Mouse (Mus musculus) intestine, embryonic 16.5 days (tissue): ENCODE data around the gene Tlr12. TPM values are rescaled to one million over a fixed set of nuclear protein-coding genes. Genes with fewer than 3 reads are reported as not detected.
"Not testable (repeated sequence)": the region's sequence is repeated elsewhere in the genome, so short reads cannot be mapped to it uniquely, and the experiment has no call there.

Experiments used
- ATAC-seq: fragments of 200-750 bp; cut with Nextera tagmentation; 2 replicates; pipeline ENCODE4 v1.8.0; 2017; ENCODE audit warnings: moderate TSS enrichment, moderate library complexity
- H3K27ac ChIP-seq: fragments of 300-500 bp; sonication (generic); 2 replicates; pipeline ENCODE4 v1.5.1; 2014; ENCODE audit warnings: mild to moderate bottlenecking, low read length
- H3K27me3 ChIP-seq: fragments of 300-500 bp; sonication (generic); replicated peaks from 2 replicates; pipeline ENCODE4 v1.6.1; 2014; ENCODE audit warnings: low read length, control low read depth, mixed read lengths; ENCODE audit not compliant: control insufficient read depth, insufficient read depth
- H3K36me3 ChIP-seq: fragments of 300-500 bp; sonication (generic); 2 replicates; pipeline ENCODE4 v1.6.1; 2014; ENCODE audit warnings: low read length, control low read depth; ENCODE audit not compliant: control insufficient read depth, insufficient read depth
- H3K4me1 ChIP-seq: fragments of 300-500 bp; sonication (generic); 2 replicates; pipeline ENCODE4 v1.6.1; 2014; ENCODE audit warnings: low read length, control low read depth, mixed read lengths; ENCODE audit not compliant: control insufficient read depth, insufficient read depth
- H3K4me2 ChIP-seq: fragments of 300-500 bp; sonication (generic); 2 replicates; pipeline ENCODE4 v1.6.1; 2014; ENCODE audit warnings: low read depth, low read length, control low read depth
- H3K4me3 ChIP-seq: fragments of 300-500 bp; sonication (generic); 2 replicates; pipeline ENCODE4 v1.5.1; 2014; ENCODE audit warnings: mild to moderate bottlenecking, low read length
- H3K9ac ChIP-seq: fragments of 300-500 bp; sonication (generic); 2 replicates; pipeline ENCODE4 v1.6.1; 2014; ENCODE audit warnings: low read depth, low read length
- H3K9me3 ChIP-seq: fragments of 300-500 bp; sonication (generic); 2 replicates; pipeline ENCODE4 v1.6.1; 2016; ENCODE audit warnings: low read length, control low read depth; ENCODE audit not compliant: control insufficient read depth
- WGBS: fragments of 180-500 bp; shearing (Covaris S2); extraction: QIAGEN DNeasy Blood & Tissue Kit; methylation state at CpG from one replicate; pipeline ENCODE4 v1.1.7; 2014; 5-methylcytosine and 5-hydroxymethylcytosine counted together
- polyA plus RNA-seq: library from polyadenylated mRNA; unstranded; fragments of >200 nt; fragmentation: Nextera tagmentation; extraction: Ambion mirVana; gene quantifications from 2 replicates; pipeline ENCODE4 v1.2.1, GENCODE M21; 2015

The Tlr12 gene
- polyA plus RNA-seq, result 2.2 and 2.5 TPM in 2 replicates

DNA sequence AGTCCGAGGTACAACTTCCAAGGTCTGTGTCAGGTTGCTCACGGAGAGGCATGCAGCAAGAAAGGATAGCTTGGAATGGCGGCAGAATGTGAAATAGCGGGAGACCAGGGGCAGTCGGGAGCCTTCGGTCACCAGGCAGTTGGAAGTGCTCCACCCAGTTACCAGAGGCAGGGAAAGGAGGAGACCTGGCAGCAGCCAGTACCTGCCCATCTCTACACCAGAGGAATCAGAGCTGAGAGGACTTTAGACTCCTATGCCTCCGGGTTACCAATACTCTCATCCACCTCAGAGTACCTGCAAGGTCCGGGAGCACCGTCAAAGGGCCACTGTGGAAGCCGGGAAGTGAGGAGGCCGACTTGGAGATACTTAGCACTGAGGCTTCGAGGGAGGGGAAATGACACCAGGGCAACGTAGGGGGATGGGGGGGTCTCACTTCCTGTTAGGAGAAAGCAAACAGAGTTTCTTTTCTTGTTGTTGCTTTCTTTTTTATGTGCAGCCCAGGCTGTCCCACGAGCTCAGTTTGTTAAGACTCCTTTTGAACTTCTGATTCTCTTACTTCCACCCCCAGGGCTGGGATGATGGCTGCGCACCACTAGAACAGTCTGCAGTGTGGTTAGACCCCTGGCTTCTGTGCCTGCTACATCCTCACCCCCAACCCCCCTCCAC lies at the start of gene Tlr12:
Gene Tlr12, minus strand, starts transcription at position 374 of the 666 bp plus-strand sequence.
- peak within 1 kb of the TSS; percentile 5; the same call in 1 of the 2 replicates for H3K27ac ChIP-seq
- 0 out of 2 replicates have a peak within 1 kb of the TSS, but pooled peaks have one; percentile 1 for H3K4me3 ChIP-seq
- no peaks in the 10 kb centered on the region for H3K36me3 ChIP-seq
- no peaks in the 10 kb centered on the region for H3K27me3 ChIP-seq
- peaks cover 8% of the 10 kb centered on the region; the same call in 1 of the 2 replicates for H3K4me1 ChIP-seq
- no peaks in the 10 kb centered on the region for H3K9me3 ChIP-seq
- peak within 1 kb of the TSS; percentile 29; the same call in 1 of the 2 replicates for H3K4me2 ChIP-seq
- peak within 1 kb of the TSS; percentile 1; the same call in 1 of the 2 replicates for H3K9ac ChIP-seq
- whole genome bisulfite sequencing, result 43% methylated on average over 15 of the region's 15 CpGs
- peak; percentile 71 for ATAC-seq

- not testable (repeated sequence) for H3K9ac ChIP-seq, H3K27ac ChIP-seq, H3K9me3 ChIP-seq, H3K4me3 ChIP-seq, H3K27me3 ChIP-seq, H3K4me2 ChIP-seq, H3K36me3 ChIP-seq
- WGBS, result 46% methylated on average over 4 of the region's 4 CpGs
- ATAC-seq, result peak; percentile 73
- H3K4me1 ChIP-seq, result peaks cover 22% of the 10 kb centered on the region
These were observed 48.8 kb upstream of the Tlr12 start for GRCm38 (mm10) chr4:128667195-128667594.

GRCm38 (mm10) chr4:128666362-128666761 lies 47.9 kb upstream of the Tlr12 start:
- H3K9me3 ChIP-seq, H3K27ac ChIP-seq, H3K36me3 ChIP-seq, H3K4me3 ChIP-seq, H3K4me2 ChIP-seq, H3K27me3 ChIP-seq, H3K9ac ChIP-seq: not testable (repeated sequence)
- H3K4me1 ChIP-seq, result peaks cover 22% of the 10 kb centered on the region
- WGBS, result 40% methylated on average over 7 of the region's 7 CpGs
- ATAC-seq, result peak; percentile 59; the same call in 1 of the 2 replicates

- WGBS, result 63% methylated on average over 3 of the region's 3 CpGs
- no peaks in the 10 kb centered on the region for H3K27me3 ChIP-seq
- H3K9ac ChIP-seq, result no peak overlapping the region
- no peaks in the 10 kb centered on the region for H3K36me3 ChIP-seq
- ATAC-seq, result no peak
- no peak overlapping the region for H3K4me2 ChIP-seq
- no peak overlapping the region for H3K27ac ChIP-seq
- H3K4me1 ChIP-seq, result peaks cover 13% of the 10 kb centered on the region
- H3K9me3 ChIP-seq, result no peaks in the 10 kb centered on the region
- H3K4me3 ChIP-seq, result no peak overlapping the region
These were observed 45.6 kb upstream of the Tlr12 start for GRCm38 (mm10) chr4:128664002-128664401.

DNA sequence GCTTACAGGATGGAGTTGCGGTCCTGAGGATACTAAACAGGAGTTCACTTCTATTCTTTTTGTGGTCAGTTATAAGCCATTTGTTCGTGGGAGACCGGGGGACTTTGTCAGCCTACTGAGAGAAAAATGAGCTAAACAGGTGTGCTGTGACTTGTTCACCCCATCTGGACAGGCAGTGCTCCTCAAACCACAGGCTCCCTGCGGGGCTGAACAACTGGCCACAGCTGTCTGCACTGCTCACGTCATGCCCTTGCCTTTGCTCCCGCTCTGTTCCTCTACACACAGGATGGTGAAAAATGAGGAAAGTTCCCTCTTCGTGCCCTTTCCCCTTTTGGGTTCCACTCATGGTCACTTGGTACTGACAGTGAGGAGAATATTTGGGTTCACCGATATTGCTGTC lies 42.6 kb upstream of the Tlr12 start:
- no peak overlapping the region for H3K9ac ChIP-seq
- no peaks in the 10 kb centered on the region for H3K9me3 ChIP-seq
- H3K36me3 ChIP-seq, result no peaks in the 10 kb centered on the region
- H3K4me3 ChIP-seq, result no peak overlapping the region
- no peak overlapping the region for H3K27ac ChIP-seq
- WGBS, result 79% methylated on average over 8 of the region's 8 CpGs
- H3K27me3 ChIP-seq, result no peaks in the 10 kb centered on the region
- ATAC-seq, result no peak
- no peaks in the 10 kb centered on the region for H3K4me1 ChIP-seq
- no peak overlapping the region for H3K4me2 ChIP-seq

- H3K27ac ChIP-seq, result no peak overlapping the region
- H3K36me3 ChIP-seq, result no peaks in the 10 kb centered on the region
- H3K9me3 ChIP-seq, result no peaks in the 10 kb centered on the region
- 80% methylated on average over 8 of the region's 8 CpGs for whole genome bisulfite sequencing
- ATAC-seq, result no peak
- H3K27me3 ChIP-seq, result no peaks in the 10 kb centered on the region
- H3K9ac ChIP-seq, result no peak overlapping the region
- H3K4me2 ChIP-seq, result no peak overlapping the region
- H3K4me3 ChIP-seq, result no peak overlapping the region
- 0 out of 2 replicates have a peak, but pooled peaks cover 2% of the 10 kb centered on the region for H3K4me1 ChIP-seq
These were observed 41.8 kb upstream of the Tlr12 start for GRCm38 (mm10) chr4:128660196-128660595.

GRCm38 (mm10) chr4:128655446-128655845 lies 37.0 kb upstream of the Tlr12 start:
- 6% methylated on average over 12 of the region's 12 CpGs for WGBS
- peaks cover 14% of the 10 kb centered on the region; the same call in 1 of the 2 replicates for H3K4me1 ChIP-seq
- no peak for ATAC-seq

GRCm38 (mm10) chr4:128654505-128655381 lies 36.3 kb upstream of the Tlr12 start, which contains the start of gene Phc2:
Gene Phc2 (plus strand): TSS chr4:128654702.
- Histone ChIP-seq H3K4me2 (peak within 1 kb of the TSS; percentile 96), H3K4me3 (peak within 1 kb of the TSS; percentile 74), H3K9ac (peak within 1 kb of the TSS; percentile 93), H3K27ac (peak within 1 kb of the TSS; percentile 57), H3K9me3 (no peaks in the 10 kb centered on the region), H3K4me1 (peaks cover 14% of the 10 kb centered on the region; the same call in 1 of the 2 replicates), H3K36me3 (no peaks in the 10 kb centered on the region), H3K27me3 (no peaks in the 10 kb centered on the region)
- ATAC-seq, result peak; percentile 98
- WGBS, result under 1% methylated on average over 69 of the region's 85 CpGs

More at GRCm38 (mm10) chr4:128655446-128655845, 37.0 kb upstream of the Tlr12 start:
- Histone ChIP-seq H3K27me3 (no peaks in the 10 kb centered on the region), H3K9ac (peak overlapping the region; percentile 93), H3K36me3 (no peaks in the 10 kb centered on the region), H3K4me3 (peak overlapping the region; percentile 74), H3K27ac (peak overlapping the region; percentile 57; the same call in 1 of the 2 replicates), H3K9me3 (no peaks in the 10 kb centered on the region), H3K4me2 (peak overlapping the region; percentile 96)
